Mouse (Mus musculus) heart, embryonic 14.5 days (tissue): ENCODE data around the gene Ptprf. TPM values are rescaled to one million over a fixed set of nuclear protein-coding genes. Genes with fewer than 3 reads are reported as not detected.

Source experiments
- ATAC-seq: fragments of 200-750 bp; cut with Nextera tagmentation; 2 replicates; pipeline ENCODE4 v1.8.0; 2017; ENCODE audit warnings: low read depth, moderate TSS enrichment; ENCODE audit not compliant: insufficient number of reproducible peaks, insufficient read depth, low FRiP score
- H3K27ac ChIP-seq, 2 experiments: fragments of 200-500 bp in 1 of 2; fragments of 300-500 bp in 1 of 2; sonication (generic) in 1 of 2; replicated peaks in 1 of 2; 2 replicates each; pipeline ENCODE4 v1.5.1; 2012 to 2014; ENCODE audit warnings: low read depth in 2 of 2, low read length in 2 of 2, control low read depth in 1 of 2, mild to moderate bottlenecking in 1 of 2, mixed read lengths in 1 of 2; ENCODE audit not compliant: control insufficient read depth in 1 of 2, insufficient read depth in 1 of 2
- H3K27me3 ChIP-seq: fragments of 300-500 bp; sonication (generic); 2 replicates; pipeline ENCODE4 v1.6.1; 2014; ENCODE audit warnings: mild to moderate bottlenecking, low read length, control low read depth; ENCODE audit not compliant: control insufficient read depth, insufficient read depth
- H3K36me3 ChIP-seq: fragments of 300-500 bp; sonication (generic); 2 replicates; pipeline ENCODE4 v1.6.1; 2014; ENCODE audit warnings: mild to moderate bottlenecking, control low read depth, low read length, mixed read lengths; ENCODE audit not compliant: control insufficient read depth, insufficient read depth
- H3K4me1 ChIP-seq, 2 experiments: fragments of 200-500 bp in 1 of 2; fragments of 300-500 bp in 1 of 2; sonication (generic) in 1 of 2; 2 replicates each; pipeline ENCODE4 v1.6.1; 2012 to 2014; ENCODE audit warnings: low read length in 2 of 2, control low read depth in 1 of 2, mixed read lengths in 1 of 2; ENCODE audit not compliant: control insufficient read depth in 2 of 2, insufficient read depth in 2 of 2
- H3K4me2 ChIP-seq: fragments of 300-500 bp; sonication (generic); 2 replicates; pipeline ENCODE4 v1.6.1; 2014; ENCODE audit warnings: mild to moderate bottlenecking, low read length
- H3K4me3 ChIP-seq, 2 experiments: fragments of 200-500 bp in 1 of 2; fragments of 300-500 bp in 1 of 2; sonication (generic) in 1 of 2; 2 replicates each; pipeline ENCODE4 v1.5.1; 2012 to 2014; ENCODE audit warnings: low read length in 2 of 2, mild to moderate bottlenecking in 2 of 2, control low read depth in 1 of 2, low read depth in 1 of 2, moderate library complexity in 1 of 2; ENCODE audit not compliant: control insufficient read depth in 1 of 2, insufficient read depth in 1 of 2
- H3K9ac ChIP-seq: fragments of 300-500 bp; sonication (generic); 2 replicates; pipeline ENCODE4 v1.6.1; 2014; ENCODE audit warnings: mild to moderate bottlenecking, low read length
- H3K9me3 ChIP-seq: fragments of 300-500 bp; sonication (generic); 2 replicates; pipeline ENCODE4 v1.6.1; 2016; ENCODE audit warnings: low read length, control low read depth; ENCODE audit not compliant: control insufficient read depth
- WGBS: fragments of 180-500 bp; shearing (Covaris S2); extraction: QIAGEN DNeasy Blood & Tissue Kit; methylation state at CpG from one replicate; pipeline ENCODE4 v1.1.7; 2014; 5-methylcytosine and 5-hydroxymethylcytosine counted together
- polyA plus RNA-seq: library from polyadenylated mRNA; unstranded; fragments of >200 nt; fragmentation: Nextera tagmentation; extraction: Ambion mirVana; gene quantifications from 2 replicates; pipeline ENCODE4 v1.2.1, GENCODE M21; 2014

The Ptprf gene
- 19.6 and 19.7 TPM in 2 replicates for polyA plus RNA-seq

- peak within 1 kb of the TSS; percentile 92 for H3K9ac ChIP-seq
- 9% methylated on average over 11 of the region's 50 CpGs for WGBS
Measured at GRCm38 (mm10) chr4:118291231-118291630, at the start of gene Ptprf. TSS of gene Ptprf (minus strand) at chr4:118291405.

GRCm38 (mm10) chr4:118336658-118337057, 45.5 kb upstream of the Ptprf start:
- H3K36me3 ChIP-seq, result no peaks in the 10 kb centered on the region
- no peak overlapping the region for H3K27ac ChIP-seq
- ATAC-seq, result no peak
- H3K9me3 ChIP-seq, result no peaks in the 10 kb centered on the region
- H3K4me3 ChIP-seq, result no peak overlapping the region
- WGBS, result 18% methylated on average over 7 of the region's 7 CpGs
- no peak overlapping the region for H3K4me2 ChIP-seq
- H3K27me3 ChIP-seq, result no peaks in the 10 kb centered on the region
- no peaks in the 10 kb centered on the region for H3K4me1 ChIP-seq
- H3K9ac ChIP-seq, result no peak overlapping the region

More at GRCm38 (mm10) chr4:118291231-118291630, at the start of gene Ptprf:
- Histone ChIP-seq H3K4me3 (peak within 1 kb of the TSS; percentile 74 to 80), H3K36me3 (0 out of 2 replicates have a peak, but pooled peaks cover 7% of the 10 kb centered on the region), H3K27ac (peak within 1 kb of the TSS; percentile 28 to 82; a peak in 3 of 4 replicates), H3K4me1 (peaks cover 8 to 19% of the 10 kb centered on the region in 2 experiments; a peak in 3 of 4 replicates), H3K27me3 (no peaks in the 10 kb centered on the region), H3K9me3 (no peaks in the 10 kb centered on the region), H3K4me2 (peak within 1 kb of the TSS; percentile 84)
- peak; percentile 62 for ATAC-seq

GRCm38 (mm10) chr4:118335991-118336390, 44.8 kb upstream of the Ptprf start:
- Histone ChIP-seq H3K36me3 (no peaks in the 10 kb centered on the region), H3K9me3 (no peaks in the 10 kb centered on the region), H3K27ac (no peak overlapping the region), H3K4me1 (no peaks in the 10 kb centered on the region), H3K9ac (no peak overlapping the region), H3K27me3 (no peaks in the 10 kb centered on the region), H3K4me3 (no peak overlapping the region), H3K4me2 (no peak overlapping the region)
- no peak for ATAC-seq
- 78% methylated on average over 4 of the region's 4 CpGs for WGBS

- no peak overlapping the region for H3K4me2 ChIP-seq
- H3K27ac ChIP-seq, result no peak overlapping the region
- H3K9me3 ChIP-seq, result no peaks in the 10 kb centered on the region
- 58% methylated on average over 4 of the region's 4 CpGs for WGBS
- no peaks in the 10 kb centered on the region for H3K4me1 ChIP-seq
- no peak overlapping the region for H3K9ac ChIP-seq
- no peaks in the 10 kb centered on the region for H3K27me3 ChIP-seq
- no peaks in the 10 kb centered on the region for H3K36me3 ChIP-seq
- no peak for ATAC-seq
- no peak overlapping the region for H3K4me3 ChIP-seq
Measured at GRCm38 (mm10) chr4:118331777-118332176, 40.6 kb upstream of the Ptprf start.

- no peaks in the 10 kb centered on the region for H3K36me3 ChIP-seq
- H3K9ac ChIP-seq, result no peak overlapping the region
Measured at GRCm38 (mm10) chr4:118326476-118326875, 35.3 kb upstream of the Ptprf start.

GRCm38 (mm10) chr4:118320636-118321035, 29.4 kb upstream of the Ptprf start:
- ATAC-seq, result no peak
- no peak overlapping the region for H3K9ac ChIP-seq
- H3K27ac ChIP-seq, result no peak overlapping the region
- no peak overlapping the region for H3K4me2 ChIP-seq
- H3K27me3 ChIP-seq, result no peaks in the 10 kb centered on the region
- WGBS, result 75% methylated on average over 2 of the region's 2 CpGs
- H3K36me3 ChIP-seq, result no peaks in the 10 kb centered on the region
- H3K4me3 ChIP-seq, result no peak overlapping the region
- peaks cover 0 to under 1% of the 10 kb centered on the region in 2 experiments; a peak in 2 of 4 replicates for H3K4me1 ChIP-seq
- H3K9me3 ChIP-seq, result no peaks in the 10 kb centered on the region

More at GRCm38 (mm10) chr4:118326476-118326875, 35.3 kb upstream of the Ptprf start:
- Histone ChIP-seq H3K4me3 (no peak overlapping the region), H3K4me1 (no peaks in the 10 kb centered on the region), H3K27me3 (no peaks in the 10 kb centered on the region), H3K9me3 (no peaks in the 10 kb centered on the region), H3K4me2 (no peak overlapping the region), H3K27ac (no peak overlapping the region)
- WGBS, result 79% methylated on average over 7 of the region's 7 CpGs
- ATAC-seq, result no peak

GRCm38 (mm10) chr4:118319706-118320344, 28.6 kb upstream of the Ptprf start:
- no peaks in the 10 kb centered on the region for H3K36me3 ChIP-seq
- ATAC-seq, result no peak
- H3K9me3 ChIP-seq, result no peaks in the 10 kb centered on the region
- H3K4me3 ChIP-seq, result no peak overlapping the region
- 28% methylated on average over 8 of the region's 8 CpGs for WGBS
- H3K27me3 ChIP-seq, result no peaks in the 10 kb centered on the region
- no peak overlapping the region for H3K9ac ChIP-seq
- no peak overlapping the region for H3K4me2 ChIP-seq
- no peak overlapping the region for H3K27ac ChIP-seq
- peaks cover 5 to 6% of the 10 kb centered on the region in 2 experiments; a peak in 3 of 4 replicates for H3K4me1 ChIP-seq
